Mouse (Mus musculus) testis, adult 2 months (tissue): ENCODE data around the gene Trim37.

ENCODE experiments used
- CTCF ChIP-seq: fragments of 200-500 bp; IDR thresholded peaks from 2 replicates; pipeline ENCODE4 v1.5.1; 2012; ENCODE audit warnings: low read depth, mild to moderate bottlenecking, inconsistent platforms, low read length, moderate library complexity; ENCODE audit not compliant: control insufficient read depth, insufficient read depth, insufficient replicate concordance
- POLR2A ChIP-seq: fragments of 200-500 bp; IDR thresholded peaks from 2 replicates; pipeline ENCODE4 v1.6.1; 2012; ENCODE audit warnings: low read depth, mild to moderate bottlenecking, inconsistent platforms, low read length, moderate library complexity; ENCODE audit not compliant: control insufficient read depth

GRCm38 (mm10) chr11:87234743-87235485 lies 108.0 kb downstream of the Trim37 start:
- TF ChIP-seq CTCF (no peak), POLR2A (no peak)
